Mouse (Mus musculus) erythroblast, embryonic 14.5 days (primary cell): ENCODE data around the gene Fto.

Experiments
- GATA1 ChIP-seq: IDR thresholded peaks from 2 replicates; pipeline ENCODE4 v1.6.1; 2012; ENCODE audit warnings: low read length, inconsistent platforms, mixed read lengths
- TAL1 ChIP-seq: IDR thresholded peaks from 3 replicates; pipeline ENCODE4 v1.6.1; 2012; ENCODE audit warnings: low read length, inconsistent platforms, mixed read lengths

DNA sequence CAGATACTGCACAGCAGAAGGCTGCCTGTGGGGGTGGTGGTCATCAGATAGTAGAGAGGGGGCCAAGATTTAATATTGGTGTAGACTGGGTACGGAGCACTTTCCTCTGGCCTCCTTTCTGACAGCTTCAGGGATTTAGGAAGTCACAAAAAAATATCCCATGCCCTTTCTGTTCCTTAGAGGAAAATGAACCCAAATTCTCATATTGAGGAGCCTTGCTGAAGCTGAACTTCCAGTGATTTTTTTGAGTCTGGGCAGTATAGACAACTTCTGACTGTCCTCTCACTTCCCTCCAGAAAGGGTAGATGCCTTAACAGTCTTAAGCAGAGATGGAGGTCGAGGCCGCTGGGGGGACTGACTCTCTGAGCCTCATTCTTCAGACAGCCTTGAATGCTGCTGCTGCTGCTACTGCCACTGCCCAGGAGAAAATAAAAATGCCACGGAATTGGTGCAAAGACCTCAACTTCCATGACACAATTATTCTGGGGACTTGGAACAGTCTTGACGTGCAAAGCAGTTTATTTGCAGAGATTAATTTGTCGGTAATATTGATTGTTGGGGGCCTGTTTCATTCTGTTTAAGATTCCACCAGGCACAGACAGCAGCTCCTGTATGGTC lies 398.8 kb downstream of the Fto start:
- no peak for TF ChIP-seq GATA1
- TF ChIP-seq TAL1, result no peak
